Mouse (Mus musculus) naive thymus-derived CD4-positive, alpha-beta T cell, adult 5 months (primary cell): ENCODE results near the gene Ess2. TPM values are rescaled to one million over a fixed set of nuclear protein-coding genes. Genes with fewer than 3 reads are reported as not detected.

ENCODE experiments used
- polyA plus RNA-seq: library from polyadenylated mRNA; unstranded; fragments of 100-300 nt; shearing (Covaris generic); gene quantifications from one replicate; pipeline ENCODE4 v1.2.1, GENCODE M21; 2017

The Ess2 gene
- 82.3 TPM for polyA plus RNA-seq

DNA sequence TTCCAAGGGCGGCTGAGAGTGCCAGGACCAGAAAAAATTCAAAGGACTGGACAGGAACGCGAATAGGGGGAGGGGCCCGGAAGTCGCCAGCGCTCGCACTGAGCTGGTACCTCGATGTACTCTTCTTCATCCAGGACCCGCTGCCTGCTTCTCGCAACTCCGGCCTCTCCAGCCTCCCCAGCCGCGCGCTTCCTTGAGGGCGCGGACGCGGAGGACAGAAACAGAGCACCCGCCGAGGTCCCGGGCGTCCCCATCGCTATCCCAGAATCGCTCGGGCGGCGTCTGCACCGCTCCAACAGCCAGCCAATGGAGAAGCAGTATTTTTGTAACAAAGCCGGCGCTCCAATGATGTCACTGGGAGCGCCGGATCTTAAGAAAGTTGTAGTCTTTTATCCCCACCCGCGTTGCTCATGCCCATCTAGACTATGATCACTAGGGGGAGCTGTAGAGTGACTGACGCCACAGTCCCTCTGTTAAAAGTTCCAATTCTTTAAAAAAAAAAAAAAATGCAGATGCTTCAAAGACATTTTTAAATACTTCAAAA is at the start of gene Ess2:
Gene Ess2, minus strand, starts transcription at position 297 of the 544 bp plus-strand sequence.

DNA sequence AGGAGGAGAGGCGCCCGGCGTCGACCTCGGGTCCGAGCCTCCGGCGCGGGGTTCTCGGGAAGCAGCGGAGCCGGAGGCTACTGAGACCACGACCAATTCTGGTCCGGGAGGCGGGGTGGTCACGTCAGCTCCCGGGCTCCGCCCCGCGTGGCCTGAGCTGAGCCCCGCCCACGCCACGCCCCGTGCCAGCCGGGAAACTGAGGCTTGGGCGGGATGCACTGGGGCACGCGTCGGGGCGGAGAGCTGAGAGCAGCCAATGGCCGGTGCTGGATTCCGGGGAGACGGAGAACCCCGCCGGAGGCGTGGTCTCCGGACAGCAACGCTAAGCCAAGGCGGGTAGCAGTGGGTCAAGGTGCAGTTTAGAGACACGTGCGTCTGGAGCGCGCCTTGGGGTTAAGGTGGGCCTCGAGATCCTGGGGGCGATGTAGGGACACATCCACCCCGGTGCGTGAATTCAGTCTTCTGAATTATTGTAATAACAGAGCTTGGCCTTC is 17.0 kb upstream of the Ess2 start, which contains the start of gene Slc25a1:
Gene Slc25a1, minus strand, starts transcription at position 133 of the 494 bp plus-strand sequence.

DNA sequence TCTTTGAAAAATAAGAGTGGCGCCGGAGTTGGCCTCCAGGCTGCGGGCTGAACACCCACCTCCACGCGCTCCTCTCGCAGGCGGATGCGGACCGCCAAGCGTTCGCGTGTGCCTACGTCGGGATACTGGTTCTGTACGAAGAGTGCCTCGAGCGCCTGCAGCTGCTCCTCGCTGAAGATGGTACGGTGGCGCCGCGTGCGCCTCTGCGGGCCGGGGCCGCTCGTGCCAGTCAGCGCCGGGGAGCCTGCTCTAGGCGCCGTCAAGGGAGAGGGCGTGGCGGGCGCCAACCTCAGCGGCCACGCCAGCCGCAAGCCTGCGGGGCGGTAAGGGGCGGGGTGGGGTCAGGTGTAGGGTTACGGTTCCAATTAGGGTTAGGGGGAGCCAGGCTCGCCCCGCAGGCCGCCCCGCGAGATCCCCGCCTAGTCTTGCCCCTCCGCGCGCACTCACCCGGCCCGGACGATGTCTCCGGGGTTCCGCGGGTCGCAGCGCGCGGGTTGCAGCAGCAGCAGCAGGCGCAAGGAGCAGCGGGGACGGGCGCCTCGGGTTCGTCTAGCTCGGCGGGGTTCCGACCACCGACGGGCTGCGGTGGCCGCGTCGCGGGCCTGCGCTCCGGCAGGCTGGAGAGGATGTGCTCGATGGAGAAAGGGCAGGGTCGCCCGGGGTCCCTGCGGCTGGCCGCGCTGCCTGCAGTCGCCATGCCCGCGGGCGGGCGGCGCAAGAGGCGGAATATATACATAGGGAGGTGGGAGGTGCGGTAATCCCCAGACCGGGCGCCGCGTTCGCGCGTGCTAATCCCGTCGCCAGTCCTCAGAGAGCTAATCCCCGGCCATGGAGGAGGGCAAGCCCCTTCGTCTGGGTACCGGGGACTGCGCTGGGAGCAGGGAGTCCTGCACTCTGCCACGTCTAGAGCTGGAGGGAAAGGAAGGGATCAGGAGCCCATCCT is 3.4 kb upstream of the Ess2 start, which contains the start of gene Gsc2:
Gene Gsc2, minus strand, starts transcription at position 753 of the 943 bp plus-strand sequence.

DNA sequence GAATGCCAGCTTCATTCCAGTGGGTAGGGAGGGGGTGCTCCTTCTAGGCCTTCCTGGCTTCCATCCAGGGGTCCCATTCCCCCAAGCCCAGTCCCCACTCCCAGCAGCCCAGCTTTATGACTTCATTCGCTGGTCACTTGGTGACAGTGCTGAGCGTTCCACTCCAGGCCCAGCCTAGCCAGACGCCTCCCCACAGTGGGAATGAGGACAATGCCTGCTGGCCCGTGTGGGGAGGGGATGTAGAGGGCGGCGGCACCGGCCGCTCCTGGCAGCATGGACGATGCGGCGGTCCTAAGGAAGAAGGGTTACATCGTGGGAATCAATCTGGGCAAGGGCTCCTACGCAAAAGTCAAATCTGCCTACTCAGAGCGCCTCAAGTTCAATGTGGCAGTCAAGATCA is 12.7 kb downstream of the Ess2 start, which contains the start of the genes Dgcr2 and Tssk2:
Gene Dgcr2, minus strand, starts transcription at position 101 of the 400 bp plus-strand sequence.
Gene Tssk2, plus strand, starts transcription at position 176 of the 400 bp plus-strand sequence.

DNA sequence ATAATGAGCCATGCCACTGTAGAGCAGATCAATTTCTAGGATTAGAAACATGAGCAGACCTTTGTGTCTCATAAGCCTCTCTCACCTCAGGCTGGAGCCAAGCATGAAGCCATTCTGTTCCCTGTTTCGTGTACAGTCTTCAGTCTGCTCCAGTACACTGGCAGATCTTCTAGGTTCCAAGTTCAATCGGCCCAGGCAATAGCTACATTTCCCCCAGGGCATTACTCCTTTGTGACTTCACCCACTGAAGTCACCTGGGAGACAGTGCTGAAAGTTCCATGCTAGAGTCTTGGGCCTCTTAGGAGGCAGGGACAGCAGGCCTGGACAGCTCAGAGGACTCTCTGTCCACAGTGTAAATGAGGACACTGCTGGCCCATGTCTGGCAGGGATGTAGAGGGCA is 17.2 kb downstream of the Ess2 start, which contains the start of gene Tssk1:
Gene Tssk1, plus strand, starts transcription at position 301 of the 400 bp plus-strand sequence.

DNA sequence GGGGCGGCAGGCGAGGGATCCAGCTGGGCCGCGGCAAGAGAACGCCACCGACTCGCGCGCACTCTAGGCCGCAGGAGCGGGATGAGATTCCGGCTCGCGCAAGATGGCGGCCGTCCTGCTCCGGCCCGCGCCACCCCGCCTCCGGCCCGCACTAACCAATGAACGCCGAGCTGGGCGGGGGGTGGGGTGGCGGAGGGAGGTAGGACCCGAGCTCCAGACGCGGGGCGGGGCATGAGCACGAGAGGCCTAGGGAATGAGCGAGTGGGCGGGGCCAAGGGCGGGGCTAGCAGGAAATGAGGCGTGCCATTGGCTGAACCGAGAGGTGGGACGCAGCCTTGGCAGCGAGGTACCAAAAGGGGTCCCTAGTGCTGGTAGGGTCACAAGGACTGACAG is 19.6 kb downstream of the Ess2 start, which contains the start of gene Gm20518:
Gene Gm20518, minus strand, starts transcription at position 105 of the 393 bp plus-strand sequence.

Other genes with a start within 250 kb of the Ess2 start
- 129 TPM for gene Med15, start 178.5 kb downstream of the Ess2 start, polyA plus RNA-seq
- 18.9 TPM for gene Klhl22, start 151.7 kb downstream of the Ess2 start, polyA plus RNA-seq
- not detected for gene Scarf2, start 114.1 kb downstream of the Ess2 start, polyA plus RNA-seq
- gene B830017H08Rik, start 78.2 kb downstream of the Ess2 start, polyA plus RNA-seq = not detected
- 3.7 TPM for gene Car15, start 73.0 kb downstream of the Ess2 start, polyA plus RNA-seq
- 0.98 TPM for gene Gm20518, start 19.7 kb downstream of the Ess2 start, polyA plus RNA-seq
- not detected for gene Tssk1, start 17.1 kb downstream of the Ess2 start, polyA plus RNA-seq
- gene Dgcr2, start 12.8 kb downstream of the Ess2 start, polyA plus RNA-seq = 59.7 TPM
- gene Tssk2, start 12.7 kb downstream of the Ess2 start, polyA plus RNA-seq = 0.25 TPM
- not detected for gene Gsc2, start 3.7 kb upstream of the Ess2 start, polyA plus RNA-seq
- gene Slc25a1, start 16.9 kb upstream of the Ess2 start, polyA plus RNA-seq = 25.6 TPM
- not detected for gene Vpreb2, start 69.1 kb upstream of the Ess2 start, polyA plus RNA-seq
- 7.5 TPM for gene Dgcr6, start 141.5 kb upstream of the Ess2 start, polyA plus RNA-seq
- 2.2 TPM for gene Prodh, start 178.9 kb upstream of the Ess2 start, polyA plus RNA-seq
- 0.17 TPM for gene Rtn4r, start 216.3 kb upstream of the Ess2 start, polyA plus RNA-seq